Mouse (Mus musculus) gastrocnemius, postnatal 14 days (tissue): Measurements from ENCODE around the gene Lsamp. TPM values are rescaled to one million over a fixed set of nuclear protein-coding genes. Genes with fewer than 3 reads are reported as not detected.

Source experiments
- DNase-seq: peaks from one replicate; pipeline ENCODE4 v3.0.0; 2021; ENCODE audit warnings: mixed read lengths
- intact Hi-C: fragments of 180-260 bp; cut with DNase I; formaldehyde crosslinking; loops from one replicate; pipeline ENCODE4 v1.15.1; 2025; ENCODE audit warnings: low total_unique reads
- total RNA-seq, 2 experiments: library from RNA; stranded (reverse); gene quantifications; 2 replicates each; pipeline ENCODE4 v1.2.3; 2021

Lsamp gene
- total RNA-seq, 2 experiments from 2014 or later: 0.58 to 1.6 TPM

- DNase-seq: no peak
- intact Hi-C loops: no loop called here
Measured at GRCm38 (mm10) chr16:41365138-41365537, 1381.0 kb downstream of the Lsamp start.

GRCm38 (mm10) chr16:41383702-41384101, 1399.5 kb downstream of the Lsamp start:
- intact Hi-C loops: no loop called here
- no peak for DNase-seq

- intact Hi-C loops: no loop called here
- no peak for DNase-seq
Measured at GRCm38 (mm10) chr16:41384288-41384687, 1400.1 kb downstream of the Lsamp start.

- DNase-seq: no peak
- intact Hi-C loops: no loop called here
Measured at GRCm38 (mm10) chr16:41408850-41409249, 1424.7 kb downstream of the Lsamp start.

- intact Hi-C loops: no loop called here
- no peak for DNase-seq
Measured at GRCm38 (mm10) chr16:41410671-41411070, 1426.5 kb downstream of the Lsamp start.

- DNase-seq: no peak
- intact Hi-C loops: no loop called here
Measured at GRCm38 (mm10) chr16:41417363-41417762, 1433.2 kb downstream of the Lsamp start.

GRCm38 (mm10) chr16:41467391-41467790, 1483.2 kb downstream of the Lsamp start:
- intact Hi-C loops: no loop called here
- DNase-seq: no peak

- intact Hi-C loops: no loop called here
Measured at GRCm38 (mm10) chr16:41478694-41479093, 1494.5 kb downstream of the Lsamp start.

GRCm38 (mm10) chr16:41481832-41482231, 1497.7 kb downstream of the Lsamp start:
- intact Hi-C loops: no loop called here
- no peak for DNase-seq

More at GRCm38 (mm10) chr16:41478694-41479093, 1494.5 kb downstream of the Lsamp start:
- DNase-seq: no peak

- DNase-seq: no peak
- intact Hi-C loops: no loop called here
Measured at GRCm38 (mm10) chr16:41510915-41511552, 1526.9 kb downstream of the Lsamp start.

- intact Hi-C loops: no loop called here
- DNase-seq: no peak
Measured at GRCm38 (mm10) chr16:41521566-41521965, 1537.4 kb downstream of the Lsamp start.

GRCm38 (mm10) chr16:41524266-41524665, 1540.1 kb downstream of the Lsamp start:
- DNase-seq: no peak
- intact Hi-C loops: no loop called here

GRCm38 (mm10) chr16:41532661-41533551, 1548.7 kb downstream of the Lsamp start:
- intact Hi-C loops: no loop called here
- DNase-seq: peak; percentile 17

GRCm38 (mm10) chr16:41533686-41534085, 1549.5 kb downstream of the Lsamp start:
- intact Hi-C loops: no loop called here
- DNase-seq: no peak

GRCm38 (mm10) chr16:41535806-41536205, 1551.6 kb downstream of the Lsamp start:
- intact Hi-C loops: no loop called here
- DNase-seq: no peak

- intact Hi-C loops: no loop called here
- no peak for DNase-seq
Measured at GRCm38 (mm10) chr16:41542641-41543040, 1558.5 kb downstream of the Lsamp start.

- intact Hi-C loops: no loop called here
- no peak for DNase-seq
Measured at GRCm38 (mm10) chr16:41551164-41551563, 1567.0 kb downstream of the Lsamp start.

GRCm38 (mm10) chr16:41551851-41552262, 1567.7 kb downstream of the Lsamp start:
- no peak for DNase-seq
- intact Hi-C loops: no loop called here

GRCm38 (mm10) chr16:41557104-41557503, 1572.9 kb downstream of the Lsamp start:
- peak; percentile 21 for DNase-seq
- intact Hi-C loops: no loop called here

GRCm38 (mm10) chr16:41565233-41565632, 1581.1 kb downstream of the Lsamp start:
- intact Hi-C loops: no loop called here

More at GRCm38 (mm10) chr16:41565233-41565632, 1581.1 kb downstream of the Lsamp start:
- no peak for DNase-seq
